Mouse (Mus musculus) forebrain, embryonic 11.5 days (tissue): ENCODE measurements around the gene Chtf18. TPM values are rescaled to one million over a fixed set of nuclear protein-coding genes. Genes with fewer than 3 reads are reported as not detected.

Experiments used
- ATAC-seq: fragments of 200-750 bp; cut with Nextera tagmentation; replicated peaks from 2 replicates; pipeline ENCODE4 v1.8.0; 2017; ENCODE audit warnings: moderate TSS enrichment; ENCODE audit not compliant: low FRiP score
- DNase-seq: peaks from one replicate; pipeline ENCODE4 v3.0.0-alpha.2; 2017; ENCODE audit warnings: low spot score
- H3K27ac ChIP-seq: fragments of 300-500 bp; sonication (generic); 2 replicates; pipeline ENCODE4 v1.5.1; 2014; ENCODE audit warnings: low read depth, low read length
- H3K27me3 ChIP-seq: fragments of 300-500 bp; sonication (generic); 2 replicates; pipeline ENCODE4 v1.6.1; 2014; ENCODE audit warnings: mild to moderate bottlenecking, low read length, mixed read lengths; ENCODE audit not compliant: control insufficient read depth, insufficient read depth
- H3K36me3 ChIP-seq: fragments of 300-500 bp; sonication (generic); 2 replicates; pipeline ENCODE4 v1.6.1; 2014; ENCODE audit warnings: mild to moderate bottlenecking, low read length, moderate library complexity, mixed read lengths; ENCODE audit not compliant: control insufficient read depth, insufficient read depth
- H3K4me1 ChIP-seq: fragments of 300-500 bp; sonication (generic); replicated peaks from 2 replicates; pipeline ENCODE4 v1.6.1; 2014; ENCODE audit warnings: low read length, mixed read lengths; ENCODE audit not compliant: control insufficient read depth, insufficient read depth
- H3K4me2 ChIP-seq: fragments of 300-500 bp; sonication (generic); 2 replicates; pipeline ENCODE4 v1.6.1; 2014; ENCODE audit warnings: low read depth, mild to moderate bottlenecking, low read length, moderate library complexity, mixed read lengths; ENCODE audit not compliant: severe bottlenecking
- H3K4me3 ChIP-seq: fragments of 300-500 bp; sonication (generic); 2 replicates; pipeline ENCODE4 v1.5.1; 2014; ENCODE audit warnings: low read depth, low read length
- H3K9ac ChIP-seq: fragments of 300-500 bp; sonication (generic); 2 replicates; pipeline ENCODE4 v1.6.1; 2014; ENCODE audit warnings: low read length
- H3K9me3 ChIP-seq: fragments of 300-500 bp; sonication (generic); 2 replicates; pipeline ENCODE4 v1.6.1; 2016; ENCODE audit warnings: low read length, mixed read lengths; ENCODE audit not compliant: control insufficient read depth
- WGBS: fragments of 180-500 bp; shearing (Covaris S2); extraction: QIAGEN DNeasy Blood & Tissue Kit; methylation state at CpG from one replicate; pipeline ENCODE4 v1.1.7; 2014; 5-methylcytosine and 5-hydroxymethylcytosine counted together
- polyA plus RNA-seq: library from polyadenylated mRNA; unstranded; fragments of >200 nt; fragmentation: Nextera tagmentation; extraction: Ambion mirVana; gene quantifications from 2 replicates; pipeline ENCODE4 v1.2.1, GENCODE M21; 2014

Chtf18 gene
- polyA plus RNA-seq: 34.6 and 36.0 TPM in 2 replicates

DNA sequence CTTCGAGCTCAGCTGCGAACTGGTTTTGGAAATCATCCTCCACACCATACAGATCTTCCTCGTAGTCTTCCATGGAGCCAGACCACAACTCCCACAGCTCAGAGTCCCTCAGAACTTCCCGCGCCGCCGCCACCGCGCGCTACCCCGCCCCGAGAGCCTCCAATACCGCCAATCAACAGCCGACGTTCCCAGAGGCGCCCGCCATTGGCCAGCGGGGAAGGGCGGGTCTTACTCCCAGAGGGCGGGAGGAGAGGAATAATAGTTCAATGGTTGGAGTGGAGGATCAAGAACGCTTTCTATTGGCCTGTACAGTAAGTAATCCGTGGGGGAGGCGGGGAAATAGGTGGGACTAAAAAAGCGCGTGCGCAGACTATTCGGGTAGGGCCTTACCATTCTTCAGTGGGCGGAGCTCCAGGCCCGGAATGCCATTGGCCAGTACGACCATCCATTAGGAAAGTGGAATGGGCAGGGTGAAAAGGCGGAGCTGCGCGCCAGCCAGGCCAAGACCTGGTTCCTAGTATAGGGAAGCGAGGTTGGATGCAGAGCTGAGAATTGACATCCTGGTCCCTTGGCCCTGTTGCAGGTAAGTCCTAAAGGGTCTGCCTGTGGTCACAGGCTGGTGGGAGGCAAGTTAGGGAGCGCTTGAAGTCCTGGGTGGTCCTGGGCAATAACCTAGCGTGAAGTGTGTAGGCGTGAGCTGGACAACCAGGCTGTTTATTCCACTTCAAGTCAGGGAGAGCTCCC, at the start of gene Chtf18, which contains the start of gene Rpusd1:
Chtf18 (minus strand) TSS at position 155 of the 744 bp plus-strand sequence.
Rpusd1 (plus strand) TSS at position 406 of the 744 bp plus-strand sequence.
- peak; percentile 96 for ATAC-seq

DNA sequence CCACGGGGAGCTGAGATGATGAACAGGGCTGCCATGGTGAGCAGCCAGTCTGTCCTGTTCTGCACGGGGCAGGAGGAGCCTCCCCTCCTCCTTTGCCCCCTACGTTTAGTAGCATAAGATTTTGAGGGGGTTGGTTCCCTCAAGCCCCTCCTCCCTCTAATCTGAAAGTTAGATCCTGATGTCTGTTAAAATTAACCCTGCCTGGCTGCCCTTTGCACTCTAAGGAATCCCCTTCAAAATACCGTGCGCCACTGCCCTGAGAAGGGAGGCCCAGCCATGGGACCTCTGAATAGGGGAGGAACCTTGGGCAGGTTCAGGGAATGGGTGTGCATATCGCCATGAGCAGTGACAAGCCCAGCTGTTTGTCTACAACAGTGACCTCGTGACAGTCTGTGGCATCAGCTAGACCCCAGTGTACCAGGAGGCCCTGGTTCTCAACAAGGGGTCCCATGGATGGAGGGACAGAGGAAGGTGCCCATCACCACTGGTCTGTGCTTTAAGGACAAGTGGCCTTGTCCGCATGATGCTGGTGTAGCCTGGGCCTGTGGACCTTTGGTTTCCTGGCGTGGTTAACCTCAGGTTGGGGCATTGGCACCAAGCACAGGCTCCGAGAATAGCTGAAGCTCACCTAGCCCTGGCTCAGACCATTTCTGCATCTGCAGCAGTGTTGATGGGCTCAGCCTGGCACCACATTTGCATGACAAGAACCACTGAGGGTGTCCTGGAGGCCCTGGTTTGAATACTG, 48.3 kb upstream of the Chtf18 start:
- peaks cover 7% of the 10 kb centered on the region; the same call in 1 of the 2 replicates for H3K4me1 ChIP-seq
- no peaks in the 10 kb centered on the region for H3K36me3 ChIP-seq
- ATAC-seq (no peak), DNase-seq (no peak)
- no peak overlapping the region for H3K27ac ChIP-seq
- H3K9me3 ChIP-seq: no peaks in the 10 kb centered on the region
- no peaks in the 10 kb centered on the region for H3K27me3 ChIP-seq
- H3K4me2 ChIP-seq: no peak overlapping the region
- H3K4me3 ChIP-seq: no peak overlapping the region
- 82% methylated on average over 10 of the region's 10 CpGs for WGBS
- no peak overlapping the region for H3K9ac ChIP-seq

More for the DNA sequence above, at the start of gene Chtf18, which contains the start of gene Rpusd1:
- peaks cover 17% of the 10 kb centered on the region for H3K4me1 ChIP-seq
- peak; percentile 98 for DNase-seq
- peak within 1 kb of the TSS; percentile 55 for H3K4me3 ChIP-seq
- peak within 1 kb of the TSS; percentile 77 for H3K9ac ChIP-seq
- H3K27ac ChIP-seq: no peak within 1 kb of the TSS
- no peaks in the 10 kb centered on the region for H3K36me3 ChIP-seq
- peak within 1 kb of the TSS; percentile 93 for H3K4me2 ChIP-seq
- under 1% methylated on average over 37 of the region's 37 CpGs for WGBS
- no peaks in the 10 kb centered on the region for H3K9me3 ChIP-seq
- no peaks in the 10 kb centered on the region for H3K27me3 ChIP-seq

DNA sequence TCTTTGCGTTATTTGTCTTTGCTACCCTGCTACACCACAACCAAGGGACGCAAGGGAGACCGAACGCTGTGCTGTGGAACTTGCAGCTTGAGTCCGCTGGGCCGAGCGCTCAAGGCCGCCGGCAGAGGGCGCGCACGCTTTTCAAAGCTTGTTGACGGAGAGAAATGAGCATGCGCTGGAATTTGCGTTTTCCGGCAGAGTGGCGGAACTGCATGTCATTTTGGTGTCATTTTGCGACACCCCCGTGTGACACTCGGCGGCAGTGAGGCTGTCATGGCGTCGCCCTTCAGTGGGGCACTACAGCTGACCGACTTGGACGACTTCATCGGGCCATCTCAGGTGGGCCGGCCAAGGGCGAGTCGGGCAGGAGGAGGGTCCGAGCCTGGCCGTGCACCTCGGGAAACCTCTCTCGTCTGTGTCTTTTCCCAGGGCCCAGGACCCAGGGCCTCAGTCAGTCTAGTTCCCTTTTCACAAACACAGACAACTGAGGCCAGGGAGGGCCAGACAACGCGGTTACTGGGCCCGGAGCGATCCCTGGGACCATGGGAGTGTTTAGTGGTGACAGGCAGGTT, 46.4 kb upstream of the Chtf18 start, which contains the start of gene Narfl:
Narfl (plus strand) TSS at position 228 of the 572 bp plus-strand sequence.
- Histone ChIP-seq H3K36me3 (no peaks in the 10 kb centered on the region), H3K9me3 (no peaks in the 10 kb centered on the region), H3K27me3 (no peaks in the 10 kb centered on the region), H3K27ac (no peak within 1 kb of the TSS), H3K4me2 (peak within 1 kb of the TSS; percentile 89), H3K4me1 (peaks cover 7% of the 10 kb centered on the region; the same call in 1 of the 2 replicates), H3K4me3 (peak within 1 kb of the TSS; percentile 66), H3K9ac (peak within 1 kb of the TSS; percentile 81)
- under 1% methylated on average over 37 of the region's 37 CpGs for WGBS
- peak; percentile 79 for ATAC-seq
- peak; percentile 100 for DNase-seq

DNA sequence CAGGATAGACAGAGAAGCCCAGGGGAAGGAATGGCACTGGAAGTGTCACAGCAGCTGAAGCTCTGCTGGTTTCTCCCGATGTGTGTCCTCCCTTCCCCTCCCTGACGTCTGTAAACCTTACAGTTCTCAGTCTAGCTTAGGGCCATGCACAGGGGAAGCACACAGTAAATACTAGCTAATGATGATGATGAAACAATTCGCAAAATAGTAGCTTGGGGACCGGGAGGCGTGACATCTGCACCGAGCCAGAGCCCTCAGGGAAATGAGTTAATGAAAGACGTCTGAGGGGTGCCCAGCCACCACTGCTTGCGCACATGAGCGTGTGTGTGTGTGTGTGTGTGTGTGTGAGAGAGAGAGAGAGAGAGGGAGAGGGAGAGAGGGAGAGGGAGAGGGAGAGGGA, 42.1 kb upstream of the Chtf18 start:
- no peaks in the 10 kb centered on the region for H3K36me3 ChIP-seq
- ATAC-seq: no peak
- no peak overlapping the region for H3K4me2 ChIP-seq
- H3K9ac ChIP-seq: no peak overlapping the region
- no peak overlapping the region for H3K27ac ChIP-seq
- WGBS: 55% methylated on average over 9 of the region's 9 CpGs
- no peak for DNase-seq
- peaks cover 5% of the 10 kb centered on the region; the same call in 1 of the 2 replicates for H3K4me1 ChIP-seq
- no peaks in the 10 kb centered on the region for H3K9me3 ChIP-seq
- H3K4me3 ChIP-seq: no peak overlapping the region
- H3K27me3 ChIP-seq: peaks cover 4% of the 10 kb centered on the region; the same call in 1 of the 2 replicates

GRCm38 (mm10) chr17:25765886-25766285, 38.7 kb upstream of the Chtf18 start:
- no peak overlapping the region for H3K9ac ChIP-seq
- H3K4me2 ChIP-seq: no peak overlapping the region
- 0 out of 2 replicates have a peak, but pooled peaks cover 2% of the 10 kb centered on the region for H3K4me1 ChIP-seq
- H3K27ac ChIP-seq: no peak overlapping the region
- peak; percentile 83 for ATAC-seq
- peaks cover 4% of the 10 kb centered on the region; the same call in 1 of the 2 replicates for H3K27me3 ChIP-seq
- 22% methylated on average over 5 of the region's 5 CpGs for WGBS
- no peak overlapping the region for H3K4me3 ChIP-seq
- H3K9me3 ChIP-seq: no peaks in the 10 kb centered on the region
- no peaks in the 10 kb centered on the region for H3K36me3 ChIP-seq
- DNase-seq: peak; percentile 85

DNA sequence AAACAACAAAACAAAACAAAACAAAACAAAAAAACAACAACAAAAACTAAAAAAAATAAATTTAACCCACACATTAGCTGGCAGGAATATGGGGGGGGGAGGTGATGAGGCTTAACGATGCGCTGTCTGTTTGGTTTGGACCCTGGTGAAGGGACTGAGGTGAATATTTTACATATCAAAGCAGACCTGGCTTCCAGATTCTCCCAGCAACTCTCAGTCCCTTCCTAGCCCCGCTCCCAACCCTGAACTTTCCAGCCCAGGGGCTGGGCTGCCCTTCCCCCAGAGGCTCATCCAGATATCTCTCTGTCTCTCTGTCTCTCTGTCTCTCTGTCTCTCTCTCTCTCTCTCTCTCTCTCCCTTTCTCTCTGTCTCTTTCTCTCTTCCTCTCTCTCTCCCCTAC, 35.4 kb upstream of the Chtf18 start:
- ATAC-seq: no peak
- Histone ChIP-seq H3K27ac (no peak overlapping the region), H3K27me3 (0 out of 2 replicates have a peak, but pooled peaks cover 2% of the 10 kb centered on the region), H3K36me3 (no peaks in the 10 kb centered on the region), H3K9me3 (no peaks in the 10 kb centered on the region), H3K4me3 (no peak overlapping the region), H3K4me1 (0 out of 2 replicates have a peak, but pooled peaks cover 2% of the 10 kb centered on the region), H3K4me2 (no peak overlapping the region), H3K9ac (no peak overlapping the region)
- WGBS: 45% methylated on average over 3 of the region's 3 CpGs
- DNase-seq: no peak

- no peak overlapping the region for H3K4me3 ChIP-seq
- 66% methylated on average over 4 of the region's 4 CpGs for WGBS
- no peak overlapping the region for H3K4me2 ChIP-seq
- H3K9me3 ChIP-seq: no peaks in the 10 kb centered on the region
- H3K4me1 ChIP-seq: 0 out of 2 replicates have a peak, but pooled peaks cover 2% of the 10 kb centered on the region
- H3K9ac ChIP-seq: no peak overlapping the region
- H3K27ac ChIP-seq: no peak overlapping the region
- no peaks in the 10 kb centered on the region for H3K36me3 ChIP-seq
- ATAC-seq (no peak), DNase-seq (no peak)
- H3K27me3 ChIP-seq: no peaks in the 10 kb centered on the region
These were observed 34.3 kb upstream of the Chtf18 start for GRCm38 (mm10) chr17:25761561-25761970.

GRCm38 (mm10) chr17:25760148-25760547, 32.9 kb upstream of the Chtf18 start:
- Histone ChIP-seq H3K9ac (no peak overlapping the region), H3K27ac (no peak overlapping the region), H3K27me3 (no peaks in the 10 kb centered on the region), H3K4me1 (no peaks in the 10 kb centered on the region), H3K4me3 (no peak overlapping the region), H3K9me3 (no peaks in the 10 kb centered on the region), H3K36me3 (no peaks in the 10 kb centered on the region), H3K4me2 (no peak overlapping the region)
- ATAC-seq: no peak
- 79% methylated on average over 8 of the region's 8 CpGs for WGBS
- no peak for DNase-seq
